9 mouse cellular contexts compared by ENCODE assay signal in genomic region chr12:99162188-99162587, GRCm38 (mm10).
DNase-seq lines count a peak whose midpoint lies in the region; ATAC-seq and TF ChIP-seq lines count a peak whose summit lies in the region.
"Had no signal": no experiment of that assay in that cellular context is flagged by ENCODE, and none has a peak within 500 bp of the region (broad histone marks: within the 10 kb centered on the region; RNA-seq: fewer than 3 reads in every experiment).

No protein-coding gene starts in this region.

- no peak for TF ChIP-seq CTCF in left cerebral cortex, adult 2 months (IDR thresholded peaks at IDR 0.05)

- H3K36me3 ChIP-seq in forebrain, embryonic 11.5 days (ENCODE audit: control insufficient read depth, insufficient read depth, low read length): no peaks in the 10 kb centered on the region

- H3K9me3 ChIP-seq in forebrain, embryonic 11.5 days (ENCODE audit: control insufficient read depth, low read length): no peaks in the 10 kb centered on the region

- no peak overlapping the region for H3K27ac ChIP-seq in left cerebral cortex, adult 2 months
- H3K27ac ChIP-seq in forebrain, embryonic 11.5 days (ENCODE audit: low read depth, low read length): peak overlapping the region; percentile 67; the same call in 1 of the 2 replicates
- H3K27ac ChIP-seq: kidney, postnatal 0 days had no signal

- DNase-seq in left cerebral cortex, adult 2 months (ENCODE audit: extremely low spot score in 1 of 2, low spot score in 2 of 2): peak; percentile 17 to 26
- no peak for DNase-seq in left cerebral cortex, adult 11 months (ENCODE audit: low spot score)
- peak; percentile 57 for DNase-seq in forebrain, embryonic 11.5 days (ENCODE audit: low spot score)
- peak; percentile 5 for DNase-seq in induced T-regulatory cell, adult 2 months (ENCODE audit: low read depth)
- peak; percentile 28 for DNase-seq in right cerebral cortex, adult 18-20 months
- DNase-seq in adrenal gland, adult 2 months: no peak
- DNase-seq in layer of hippocampus, adult 18-20 months (ENCODE audit: low spot score in 2 of 2): no peak
- no peak for DNase-seq in urinary bladder, postnatal 14 days (ENCODE audit: low spot score)

- H3K9ac ChIP-seq in forebrain, embryonic 11.5 days (ENCODE audit: low read length): no peak overlapping the region

- no peak overlapping the region for H3K4me2 ChIP-seq in forebrain, embryonic 11.5 days (ENCODE audit: low read depth, low read length, severe bottlenecking)

- WGBS in forebrain, embryonic 11.5 days: 83% methylated on average over 10 of the region's 10 CpGs

- ATAC-seq in forebrain, embryonic 11.5 days (replicated peaks; ENCODE audit: low FRiP score): 0 out of 2 replicates have a peak, but pooled peaks have one; percentile 21

- H3K4me3 ChIP-seq in left cerebral cortex, adult 2 months: 0 out of 2 replicates have a peak overlapping the region, but pooled peaks have one; percentile 19
- no peak overlapping the region for H3K4me3 ChIP-seq in forebrain, embryonic 11.5 days (ENCODE audit: low read depth, low read length)

- intact Hi-C loops in left cerebral cortex, adult 2 months (cut with DNase I): no loop called here

- no peaks in the 10 kb centered on the region for H3K27me3 ChIP-seq in forebrain, embryonic 11.5 days (ENCODE audit: control insufficient read depth, insufficient read depth, low read length)

- peaks cover 9% of the 10 kb centered on the region; the same call in 1 of the 2 replicates for H3K4me1 ChIP-seq in forebrain, embryonic 11.5 days (replicated peaks; ENCODE audit: control insufficient read depth, insufficient read depth, low read length)

Comparison
In these comparisons a context has a peak if more than half of its experiments do, and no peak if none do; other contexts are left out.
1. DNase-seq: peak in left cerebral cortex, adult 2 months (2 of 2), forebrain, embryonic 11.5 days (single experiment), induced T-regulatory cell, adult 2 months (single experiment) and right cerebral cortex, adult 18-20 months (single experiment); none in left cerebral cortex, adult 11 months (single experiment), adrenal gland, adult 2 months (single experiment), layer of hippocampus, adult 18-20 months (0 of 2) and urinary bladder, postnatal 14 days (single experiment).